Mouse (Mus musculus): ENCODE data around the gene Arsg. TPM values are rescaled to one million over a fixed set of nuclear protein-coding genes. Genes with fewer than 3 reads are reported as not detected.
A peak's percentile ranks its signal among the peaks of the same experiment; 100 is the strongest.

The Arsg gene
- total RNA-seq, 2 experiments from 2014 or later = 4.7 to 7.3 TPM

DNA sequence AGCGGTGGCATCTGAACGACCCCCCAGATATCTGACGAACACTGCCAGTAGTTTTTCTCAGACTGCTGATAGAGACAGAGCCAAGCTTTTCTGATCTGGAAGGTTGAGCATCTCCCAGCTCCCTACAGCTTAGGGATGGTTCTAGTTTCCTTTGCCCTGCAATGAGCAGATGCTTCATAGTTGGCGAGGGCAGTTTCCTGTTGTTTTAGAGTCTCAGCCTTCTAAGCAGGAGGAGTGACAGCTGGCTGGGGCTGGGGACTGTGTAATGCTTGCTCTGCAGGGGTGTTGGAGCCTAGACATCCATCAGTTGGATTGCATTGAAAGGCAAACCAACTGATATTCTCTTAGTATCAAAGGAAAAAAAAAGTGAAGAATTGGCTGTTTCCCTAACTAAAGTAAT, 56.9 kb downstream of the Arsg start:
- no peak for ATAC-seq (replicated peaks; ENCODE audit: low FRiP score, low TSS enrichment, poor library complexity, severe bottlenecking)

DNA sequence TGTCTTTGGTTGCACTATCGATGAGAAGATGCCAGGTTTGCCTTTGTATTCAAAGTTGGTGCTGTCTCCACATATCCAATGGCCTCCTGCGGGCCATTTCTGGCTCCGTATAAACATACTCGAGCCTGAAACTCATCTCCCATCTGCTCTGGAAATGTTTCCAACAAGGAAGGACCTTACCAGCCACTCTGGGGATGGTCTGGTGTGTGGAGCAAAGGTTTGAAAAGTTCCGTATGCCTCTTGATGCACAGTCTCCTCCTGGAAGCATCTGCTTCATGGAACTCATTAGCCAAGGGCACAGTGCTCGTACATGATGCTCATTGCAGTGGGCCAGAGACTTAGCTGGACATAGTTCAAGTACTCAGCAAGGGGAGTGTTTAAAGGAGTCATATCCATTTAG, 62.8 kb downstream of the Arsg start:
- ATAC-seq (replicated peaks; ENCODE audit: low FRiP score, low TSS enrichment, poor library complexity, severe bottlenecking) = no peak

DNA sequence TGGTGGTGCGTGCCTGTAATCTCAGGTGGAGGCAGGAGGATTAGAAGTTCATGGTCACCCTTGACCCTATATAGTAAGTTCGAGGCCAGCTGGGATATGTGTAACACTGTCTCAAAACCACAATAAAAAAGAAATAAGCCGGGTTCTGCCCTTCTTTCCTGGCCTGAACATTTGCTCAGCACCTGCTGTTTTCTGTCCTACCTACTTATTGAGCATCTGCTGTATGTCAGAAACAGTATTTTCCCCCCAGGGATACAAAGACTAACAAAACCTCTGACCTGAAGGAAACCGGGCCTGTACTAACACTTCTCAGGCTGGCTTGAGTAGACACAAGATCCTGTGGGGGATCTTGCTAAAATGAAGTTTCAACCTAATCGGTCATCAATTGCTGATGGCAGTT, 63.8 kb downstream of the Arsg start:
- ATAC-seq (replicated peaks; ENCODE audit: low FRiP score, low TSS enrichment, poor library complexity, severe bottlenecking) = no peak

DNA sequence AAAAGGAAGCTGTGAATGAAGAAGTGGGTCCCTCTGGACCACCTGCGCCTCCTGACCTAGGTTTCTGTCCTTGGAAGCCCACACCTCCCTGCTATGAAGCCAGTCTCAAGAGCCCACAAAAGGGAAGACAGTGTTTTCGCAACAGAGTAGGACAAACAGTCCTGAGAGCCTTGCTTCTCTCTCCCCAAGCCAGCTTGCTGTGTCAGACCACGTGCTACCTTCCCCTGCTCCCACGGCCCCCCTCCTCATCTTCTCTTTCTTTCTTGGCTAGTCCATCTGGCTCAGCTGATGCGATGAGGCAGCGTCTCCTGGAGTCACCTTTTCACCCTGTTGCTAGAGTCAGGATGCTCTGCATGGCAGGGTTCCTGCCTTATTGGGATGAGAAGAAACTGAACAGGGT, 66.1 kb downstream of the Arsg start:
- ATAC-seq (replicated peaks; ENCODE audit: low FRiP score, low TSS enrichment, poor library complexity, severe bottlenecking) = no peak

DNA sequence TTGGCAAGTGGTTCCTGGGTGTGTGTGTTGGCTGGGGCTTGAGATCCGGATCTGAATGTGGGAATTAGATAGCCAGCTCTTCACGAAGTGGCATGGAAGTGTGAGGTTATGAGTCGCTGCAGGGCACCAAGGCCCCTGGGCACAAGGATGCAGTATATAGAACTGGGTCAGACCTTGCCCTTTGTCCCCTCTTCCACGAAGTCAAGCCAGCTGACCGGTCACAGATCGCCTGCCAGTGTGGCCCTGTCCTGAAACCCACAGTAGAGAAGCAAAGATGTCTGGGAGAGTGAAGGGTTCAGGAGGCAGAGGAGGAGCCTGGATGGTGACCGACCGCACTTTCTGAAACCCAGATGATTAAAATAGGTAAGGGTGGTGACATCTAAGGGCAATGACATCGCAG, 70.3 kb downstream of the Arsg start:
- no peak for ATAC-seq (replicated peaks; ENCODE audit: low FRiP score, low TSS enrichment, poor library complexity, severe bottlenecking)

DNA sequence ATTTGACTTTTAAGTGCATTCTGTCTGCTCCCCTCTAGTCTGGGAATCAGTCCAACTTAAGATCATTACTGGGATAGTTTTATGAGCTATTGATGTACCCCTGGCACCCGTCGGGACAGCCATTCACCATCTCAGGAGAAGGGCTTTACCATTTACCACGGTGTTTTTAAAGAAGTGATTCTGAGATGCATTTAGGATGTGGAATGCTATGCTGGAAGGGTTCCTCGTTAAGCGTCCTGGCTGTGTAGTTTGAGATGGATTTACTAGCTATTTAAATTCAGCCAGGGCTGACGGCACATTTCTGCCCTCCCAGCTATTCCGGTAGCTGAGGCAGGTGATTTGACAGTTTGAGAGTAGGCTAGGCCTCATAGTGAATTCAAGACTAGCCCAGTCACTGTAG, 71.3 kb downstream of the Arsg start:
- no peak for ATAC-seq (replicated peaks; ENCODE audit: low FRiP score, low TSS enrichment, poor library complexity, severe bottlenecking)

DNA sequence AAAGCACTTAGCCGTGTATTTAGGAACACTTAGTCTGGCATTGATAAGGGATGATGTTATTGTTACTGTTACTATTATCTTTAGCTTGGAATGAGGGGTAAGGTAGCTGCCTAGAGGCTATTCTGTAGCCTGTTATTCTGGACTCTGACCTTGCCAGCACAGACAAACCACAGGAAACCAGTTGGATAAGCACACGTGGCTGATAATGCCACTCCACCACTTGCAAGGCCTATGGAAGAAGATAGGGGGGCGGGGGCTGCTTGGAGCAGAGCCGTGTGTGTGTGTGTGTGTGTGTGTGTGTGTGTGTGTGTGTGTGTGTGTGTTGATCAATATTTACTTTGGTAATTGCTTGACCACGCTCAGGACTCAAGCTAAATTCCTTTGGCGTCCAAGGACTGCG, 72.1 kb downstream of the Arsg start:
- ATAC-seq (replicated peaks; ENCODE audit: low FRiP score, low TSS enrichment, poor library complexity, severe bottlenecking) = peak; percentile 66

DNA sequence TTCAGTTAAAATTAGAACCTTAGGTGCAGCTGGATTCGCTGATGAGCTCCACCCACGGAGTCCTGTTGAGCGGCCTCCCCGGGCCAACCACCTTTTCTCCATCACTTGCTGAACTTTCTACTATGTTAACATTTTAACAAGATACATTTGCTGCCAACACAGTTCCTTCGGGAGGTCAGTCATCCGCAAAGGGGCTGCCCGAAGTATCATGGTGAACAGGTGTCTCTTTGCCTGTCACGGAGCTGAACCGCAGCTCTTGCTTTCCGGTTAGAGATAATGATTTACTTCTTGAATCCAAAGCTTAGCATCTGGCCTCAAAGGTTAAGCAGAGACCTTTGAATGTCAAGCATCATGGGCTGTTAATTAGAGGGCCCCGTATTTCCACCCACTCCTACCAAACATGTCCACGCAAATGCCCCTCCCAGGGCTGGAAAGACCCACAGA, 72.5 kb downstream of the Arsg start:
- ATAC-seq (replicated peaks; ENCODE audit: low FRiP score, low TSS enrichment, poor library complexity, severe bottlenecking) = peak; percentile 3; the same call in 1 of the 2 replicates

DNA sequence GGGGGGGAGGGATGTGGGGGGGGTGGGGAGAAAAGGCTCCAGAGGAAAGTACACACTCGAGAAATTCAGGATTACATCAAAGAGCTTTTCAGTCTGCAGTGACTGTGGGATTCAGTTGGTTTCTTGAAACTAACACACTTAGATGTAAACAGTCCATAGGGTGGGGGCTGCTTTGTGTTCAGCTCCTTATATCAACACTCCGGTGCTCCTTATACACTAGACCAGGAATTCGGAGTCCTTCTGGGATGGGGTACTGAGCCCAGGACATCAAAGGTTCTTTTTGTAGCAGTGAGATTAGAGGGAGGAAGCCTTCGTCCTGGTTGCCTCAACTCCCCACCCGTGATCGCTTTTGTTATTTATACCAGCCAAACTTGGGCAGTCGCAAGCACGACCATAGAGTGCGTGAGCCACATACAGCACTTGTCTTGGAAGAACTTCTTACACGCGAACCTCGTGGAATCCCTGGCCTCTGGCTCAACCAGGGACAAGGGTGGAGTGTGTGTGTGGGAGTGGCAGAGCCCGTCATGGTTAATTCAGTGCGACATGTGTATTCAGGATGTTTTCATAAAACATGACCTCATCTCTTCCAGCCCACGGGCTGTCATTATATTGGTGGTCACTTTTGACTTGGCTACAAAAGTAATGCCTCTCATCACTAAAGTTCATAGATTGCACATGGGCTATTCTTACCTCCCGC, 73.3 kb downstream of the Arsg start:
- ATAC-seq (replicated peaks; ENCODE audit: low FRiP score, low TSS enrichment, poor library complexity, severe bottlenecking) = no peak

DNA sequence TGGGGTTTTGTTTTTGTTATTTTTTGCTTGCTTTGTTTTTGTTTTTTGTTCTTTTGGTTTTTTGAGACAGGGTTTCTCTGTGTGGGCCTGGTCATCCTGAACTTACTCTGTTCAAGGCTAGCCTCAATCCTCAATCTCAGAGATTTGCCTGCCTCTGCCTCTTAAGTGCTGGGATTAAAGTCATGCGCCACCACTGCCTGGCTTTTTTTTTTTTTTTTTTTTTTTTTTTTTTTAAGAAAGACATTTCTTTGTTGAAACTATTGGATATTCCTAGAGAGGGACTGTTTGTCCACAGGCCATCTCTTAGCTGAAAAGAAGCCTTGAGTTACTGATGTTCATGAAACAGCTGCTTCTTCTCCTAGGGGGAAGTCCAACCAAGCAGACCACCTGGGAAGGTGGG, 74.5 kb downstream of the Arsg start:
- no peak for ATAC-seq (replicated peaks; ENCODE audit: low FRiP score, low TSS enrichment, poor library complexity, severe bottlenecking)

DNA sequence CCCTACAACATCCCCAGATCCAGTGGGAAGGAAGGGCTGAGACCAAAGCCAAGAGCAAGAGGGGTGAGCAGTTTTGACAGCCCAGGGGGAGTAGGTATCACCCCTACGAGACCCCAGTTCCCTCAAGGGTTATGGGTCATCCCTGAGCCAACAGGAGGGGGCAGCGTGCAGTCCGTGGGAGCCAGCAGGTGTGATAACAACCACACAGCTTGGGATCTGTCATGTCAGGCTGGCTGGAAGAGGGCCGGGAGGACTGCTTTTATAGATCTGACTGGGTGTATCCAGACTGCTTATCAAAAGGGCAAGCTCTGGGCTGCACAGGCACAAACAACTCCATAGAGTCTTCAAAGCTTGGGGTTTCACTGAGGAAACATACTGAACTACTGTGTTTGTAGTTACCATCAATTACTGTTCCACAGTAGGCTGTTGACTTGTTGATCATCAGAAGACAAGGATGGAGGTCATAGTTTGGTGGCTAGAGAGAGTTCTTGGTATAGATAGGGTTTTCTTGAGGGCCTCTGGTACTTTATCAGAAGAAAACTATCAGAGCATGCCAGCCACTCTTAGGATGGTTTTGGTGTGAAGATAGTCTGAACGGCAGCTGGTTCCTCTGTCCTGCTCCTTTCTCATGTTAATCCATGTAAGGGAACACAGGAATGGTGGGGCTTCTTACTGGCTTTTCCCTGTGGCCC, 76.6 kb downstream of the Arsg start:
- peak; percentile 69 for ATAC-seq (replicated peaks; ENCODE audit: low FRiP score, low TSS enrichment, poor library complexity, severe bottlenecking)

DNA sequence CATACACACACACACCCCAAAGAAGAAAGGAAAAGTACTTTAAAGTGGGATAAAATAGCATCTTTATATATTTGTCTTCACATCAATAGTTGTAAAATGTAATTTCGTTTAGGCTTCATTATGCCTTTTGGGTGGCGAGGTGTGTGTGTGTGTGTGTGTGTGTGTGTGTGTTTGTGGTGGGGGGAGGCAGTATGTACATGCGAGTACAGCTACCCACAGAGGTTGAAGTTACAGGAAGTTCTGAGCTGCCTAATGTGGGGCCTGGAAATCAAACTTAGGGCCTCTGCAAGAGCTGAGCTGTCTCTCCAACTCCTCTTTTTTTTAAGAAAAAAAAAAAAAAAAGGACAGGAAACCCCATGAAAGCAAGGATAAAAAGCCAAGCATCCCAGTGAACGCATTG, 80.7 kb downstream of the Arsg start:
- no peak for ATAC-seq (replicated peaks; ENCODE audit: low FRiP score, low TSS enrichment, poor library complexity, severe bottlenecking)

DNA sequence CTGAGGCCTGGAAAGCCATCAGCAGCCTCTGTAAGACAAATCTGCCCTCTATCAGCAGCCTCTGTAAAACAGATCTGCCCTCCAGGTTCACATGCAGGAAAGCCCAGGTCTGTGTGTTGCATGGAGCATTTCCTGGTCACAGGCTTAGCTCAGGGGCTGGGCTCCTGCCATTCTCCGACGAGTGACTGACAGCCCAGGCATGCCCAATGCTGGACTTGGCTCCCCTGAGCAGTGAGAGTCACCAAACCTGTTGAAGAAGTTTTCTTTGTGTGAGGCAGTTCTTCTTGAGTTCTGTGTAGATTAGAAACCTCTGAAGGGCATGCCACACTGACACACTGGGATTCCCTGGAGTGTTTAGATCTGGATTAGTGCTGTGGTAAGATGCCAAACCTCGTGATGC, 81.3 kb downstream of the Arsg start:
- no peak for ATAC-seq (replicated peaks; ENCODE audit: low FRiP score, low TSS enrichment, poor library complexity, severe bottlenecking)

DNA sequence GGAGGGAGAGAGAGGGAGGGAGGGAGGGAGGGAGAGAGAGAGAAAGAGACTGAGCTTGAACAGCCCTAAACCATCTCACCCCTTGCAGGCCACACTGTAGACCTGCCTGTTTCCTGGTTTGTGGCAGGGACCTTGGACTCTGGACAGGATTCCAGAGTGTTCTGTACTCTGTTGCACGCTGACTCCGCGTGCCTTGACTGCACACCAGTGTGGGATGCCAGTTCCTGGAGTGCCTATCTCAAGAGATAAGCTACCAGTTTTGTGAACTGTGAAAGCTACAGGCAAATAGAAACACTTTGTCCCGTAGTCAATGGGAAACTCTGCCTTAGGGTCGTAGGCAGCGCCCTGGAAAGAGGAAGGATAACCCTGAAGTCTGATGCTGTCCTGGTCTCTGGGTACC, 83.0 kb downstream of the Arsg start:
- peak; percentile 13; the same call in 1 of the 2 replicates for ATAC-seq (replicated peaks; ENCODE audit: low FRiP score, low TSS enrichment, poor library complexity, severe bottlenecking)

DNA sequence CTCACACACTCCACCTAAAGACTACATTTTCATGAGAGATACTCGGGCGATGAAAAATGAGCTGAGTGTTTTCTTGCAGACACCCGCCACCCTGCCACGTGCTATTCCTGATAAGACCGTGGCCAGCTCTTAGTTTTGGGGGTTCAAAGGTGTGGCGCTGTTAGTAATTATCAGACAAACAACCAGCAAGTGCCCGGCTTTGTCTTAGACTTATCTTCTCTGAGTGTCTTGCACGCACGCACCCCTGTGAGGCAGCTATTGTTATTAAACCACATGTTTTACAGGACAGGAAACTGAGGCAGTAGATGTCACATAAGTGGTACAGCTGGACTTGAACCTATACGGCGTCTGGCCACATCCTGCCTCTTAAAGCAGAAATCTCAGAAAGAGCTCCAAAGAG, 84.2 kb downstream of the Arsg start:
- peak; percentile 76 for ATAC-seq (replicated peaks; ENCODE audit: low FRiP score, low TSS enrichment, poor library complexity, severe bottlenecking)

DNA sequence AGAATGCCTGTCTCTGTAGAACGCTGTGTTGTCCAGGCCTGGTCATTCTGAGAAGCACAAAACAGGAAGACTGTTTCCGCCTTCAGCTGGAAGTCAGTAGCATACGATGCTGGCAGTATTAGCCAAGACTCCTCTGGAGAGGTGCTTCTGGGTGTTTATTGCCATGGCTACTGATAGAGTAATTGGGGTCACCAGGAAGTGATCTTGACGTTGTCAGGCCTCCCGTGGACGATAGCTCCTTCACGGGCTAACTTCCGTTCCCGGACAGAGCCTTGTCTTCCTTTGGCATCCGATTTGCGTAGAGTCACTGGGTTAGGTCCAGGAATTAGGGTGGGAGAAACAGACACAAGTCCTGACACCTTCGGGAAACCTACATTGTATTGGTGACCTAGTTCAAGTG, 86.1 kb downstream of the Arsg start:
- no peak for ATAC-seq (replicated peaks; ENCODE audit: low FRiP score, low TSS enrichment, poor library complexity, severe bottlenecking)

DNA sequence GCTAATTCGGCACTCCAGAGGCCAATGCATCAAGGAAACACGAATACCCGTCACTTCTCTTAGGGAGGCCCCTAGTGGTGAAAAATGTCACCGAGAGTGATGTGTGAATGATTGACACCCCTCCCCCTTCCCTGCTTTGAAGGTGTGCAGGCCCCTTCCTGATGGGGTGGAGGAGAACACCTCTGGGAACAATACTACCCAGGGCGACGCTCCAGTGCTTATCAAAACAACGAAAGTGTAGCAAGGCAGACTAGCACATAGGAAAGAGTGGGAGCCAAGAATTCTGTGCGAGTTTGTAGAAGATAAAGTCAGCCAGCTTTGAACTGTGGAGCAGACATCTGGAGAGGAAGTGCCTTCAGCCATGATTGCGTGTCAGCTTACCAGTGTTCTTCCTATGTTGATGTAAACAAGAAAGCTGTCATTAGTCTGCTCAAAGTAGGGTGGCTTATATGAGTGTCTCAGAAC, 87.7 kb downstream of the Arsg start:
- ATAC-seq (replicated peaks; ENCODE audit: low FRiP score, low TSS enrichment, poor library complexity, severe bottlenecking) = peak; percentile 63

DNA sequence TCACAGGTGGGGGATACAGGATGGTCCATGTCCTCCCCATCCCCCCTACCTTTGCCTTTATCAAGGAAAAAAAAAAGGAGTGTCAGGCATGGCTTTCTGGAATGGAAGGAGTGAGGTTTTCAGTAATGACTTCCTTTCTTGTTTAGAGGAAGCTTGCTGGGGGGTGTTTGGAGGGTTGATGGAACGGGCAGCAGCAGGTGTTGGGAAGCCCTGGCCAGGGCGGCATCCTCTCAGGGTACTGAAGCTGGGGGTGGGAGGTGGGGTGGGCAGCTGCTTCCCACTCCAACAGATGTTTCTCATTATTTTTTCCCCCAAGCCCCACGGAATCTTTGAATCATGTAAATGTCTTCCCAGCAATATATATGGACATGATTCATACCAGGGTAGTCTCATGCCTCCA, 88.3 kb downstream of the Arsg start:
- no peak for ATAC-seq (replicated peaks; ENCODE audit: low FRiP score, low TSS enrichment, poor library complexity, severe bottlenecking)

DNA sequence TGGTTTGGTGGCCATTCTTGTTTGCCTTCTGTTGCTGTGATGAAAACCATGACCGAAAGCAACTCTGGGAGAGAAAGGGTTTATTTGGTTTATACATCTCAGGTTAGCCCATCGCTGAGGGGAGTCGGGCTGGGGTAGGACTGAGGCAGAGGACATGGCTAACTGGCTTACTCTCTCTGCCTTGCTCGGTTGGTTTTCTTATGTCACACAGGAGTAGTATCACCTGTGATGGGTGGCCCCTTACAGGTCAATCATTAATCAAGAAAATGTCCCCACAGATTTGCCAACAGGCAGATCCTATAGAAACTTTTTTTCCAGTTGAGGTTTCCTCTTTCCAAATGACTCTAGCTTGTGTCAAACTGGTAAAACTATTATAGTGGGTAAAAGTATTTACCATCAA, 90.5 kb downstream of the Arsg start:
- no peak for ATAC-seq (replicated peaks; ENCODE audit: low FRiP score, low TSS enrichment, poor library complexity, severe bottlenecking)

DNA sequence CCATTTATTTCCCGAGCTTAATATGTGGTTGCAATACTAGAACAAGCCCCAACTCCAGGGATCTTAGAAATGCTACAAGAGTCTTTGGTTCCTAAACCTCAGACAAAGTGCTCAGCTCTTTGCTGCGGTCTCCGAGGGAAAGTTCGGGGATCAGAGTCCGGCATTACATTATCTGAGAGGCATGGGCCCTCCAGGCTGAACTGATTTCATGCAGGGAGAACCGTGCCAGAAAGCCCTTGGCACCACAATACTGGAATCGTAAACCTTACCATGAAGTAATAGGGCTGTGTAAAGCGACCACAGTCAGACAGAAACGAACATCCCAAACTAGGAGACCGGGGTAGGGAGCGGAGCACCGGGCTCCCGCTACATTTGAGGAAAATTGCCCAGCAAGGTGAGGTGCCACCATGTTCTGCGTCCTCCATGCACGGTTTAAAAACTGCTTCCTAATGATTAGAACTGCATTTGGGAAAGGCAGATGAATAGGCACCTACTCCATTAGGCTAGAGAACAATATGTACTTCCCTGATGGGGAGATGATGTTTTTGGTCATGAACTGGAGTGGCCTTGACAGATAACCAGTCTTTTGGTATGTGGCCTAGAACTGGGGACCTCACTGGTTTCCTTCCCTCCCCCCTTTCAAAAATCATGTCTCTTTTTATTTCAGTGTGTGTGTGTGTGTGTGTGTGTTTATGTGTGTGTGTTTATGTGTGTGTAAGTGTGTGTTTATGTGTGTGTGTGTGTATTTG, 91.5 kb downstream of the Arsg start:
- ATAC-seq (replicated peaks; ENCODE audit: low FRiP score, low TSS enrichment, poor library complexity, severe bottlenecking) = peak; percentile 57
